Mouse (Mus musculus): ENCODE results near the gene Uts2b.

GRCm38 (mm10) chr16:27347521-27347920 is 22.5 kb downstream of the Uts2b start:
- TF ChIP-seq POLR2A (IDR thresholded peaks at IDR 0.05; ENCODE audit: extremely low read depth, insufficient read depth, low read length) (no peak), CTCF (IDR thresholded peaks at IDR 0.05; ENCODE audit: low read depth, low read length) (no peak)

All from liver, adult 2 months (tissue).